Mouse (Mus musculus) large intestine, adult 2 months (tissue): ENCODE results near the gene Extl1. TPM values are rescaled to one million over a fixed set of nuclear protein-coding genes. Genes with fewer than 3 reads are reported as not detected.

ENCODE experiments used
- DNase-seq: peaks from one replicate; pipeline ENCODE4 v3.0.0-alpha.2; 2012; ENCODE audit warnings: low read depth, low spot score
- WGBS: fragments of 180-500 bp; shearing (Covaris S2); methylation state at CpG from one replicate; pipeline ENCODE4 v1.1.7; 2018; 5-methylcytosine and 5-hydroxymethylcytosine counted together
- polyA plus RNA-seq: library from polyadenylated mRNA; depleted of rRNA; stranded (reverse); fragments of >200 nt; gene quantifications from 2 replicates; pipeline ENCODE4 v1.2.3, GENCODE M21; 2012

Extl1 gene
- polyA plus RNA-seq, 1 experiment = 1.9 TPM

GRCm38 (mm10) chr4:134393026-134393425 is 9.4 kb upstream of the Extl1 start:
- no peak for DNase-seq
- WGBS = 21% methylated on average over 12 of the region's 12 CpGs

DNA sequence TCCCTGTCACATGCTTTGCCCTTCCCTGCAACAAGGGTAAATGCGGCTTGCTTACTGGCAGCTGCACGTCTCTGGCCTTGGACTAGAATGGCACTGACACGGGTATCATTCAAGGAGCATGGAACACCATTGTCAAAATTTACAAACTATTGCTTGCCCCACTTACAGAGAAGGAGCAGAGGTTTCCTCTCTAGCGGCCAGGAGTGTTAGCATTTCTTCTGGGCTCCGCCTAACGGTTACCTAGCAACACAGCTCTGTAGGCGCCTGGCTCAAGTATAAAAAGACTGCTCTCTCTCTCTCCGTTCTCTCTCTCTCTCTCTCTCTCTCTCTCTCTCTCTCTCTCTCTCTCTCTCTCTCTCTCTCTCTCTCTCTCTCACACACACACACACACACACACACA is 8.9 kb upstream of the Extl1 start:
- no peak for DNase-seq
- WGBS = 15% methylated on average over 8 of the region's 8 CpGs

- no peak for DNase-seq
- WGBS = 88% methylated on average over 1 of the region's 1 CpGs
These were observed 8.0 kb upstream of the Extl1 start for GRCm38 (mm10) chr4:134391636-134392035.

- 6% methylated on average over 5 of the region's 5 CpGs for WGBS
These were observed 4.7 kb upstream of the Extl1 start for GRCm38 (mm10) chr4:134388397-134388796.

DNA sequence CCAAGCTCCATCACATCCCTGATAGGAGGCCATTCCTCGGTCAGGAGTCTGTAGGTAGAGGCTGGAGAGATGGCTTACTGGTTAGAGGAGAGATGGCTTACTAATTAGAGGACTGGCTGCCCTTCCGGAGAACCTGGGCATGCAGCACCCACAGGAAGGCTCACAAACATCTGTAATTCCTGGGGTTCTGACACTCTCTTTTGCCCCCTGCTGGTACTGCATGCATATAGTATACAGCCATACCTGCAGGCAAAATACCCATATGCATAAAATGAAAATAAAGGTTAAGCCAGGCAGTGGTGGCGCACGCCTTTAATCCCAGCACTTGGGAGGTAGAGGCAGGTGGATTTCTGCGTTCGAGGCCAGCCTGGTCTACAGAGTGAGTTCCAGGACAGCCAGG is 3.6 kb upstream of the Extl1 start:
- WGBS = 68% methylated on average over 6 of the region's 6 CpGs
- DNase-seq = no peak

More at GRCm38 (mm10) chr4:134388397-134388796, 4.7 kb upstream of the Extl1 start:
- no peak for DNase-seq

- no peak for DNase-seq
- whole genome bisulfite sequencing = 34% methylated on average over 8 of the region's 8 CpGs
These were observed 4.1 kb downstream of the Extl1 start for GRCm38 (mm10) chr4:134379510-134379909.

DNA sequence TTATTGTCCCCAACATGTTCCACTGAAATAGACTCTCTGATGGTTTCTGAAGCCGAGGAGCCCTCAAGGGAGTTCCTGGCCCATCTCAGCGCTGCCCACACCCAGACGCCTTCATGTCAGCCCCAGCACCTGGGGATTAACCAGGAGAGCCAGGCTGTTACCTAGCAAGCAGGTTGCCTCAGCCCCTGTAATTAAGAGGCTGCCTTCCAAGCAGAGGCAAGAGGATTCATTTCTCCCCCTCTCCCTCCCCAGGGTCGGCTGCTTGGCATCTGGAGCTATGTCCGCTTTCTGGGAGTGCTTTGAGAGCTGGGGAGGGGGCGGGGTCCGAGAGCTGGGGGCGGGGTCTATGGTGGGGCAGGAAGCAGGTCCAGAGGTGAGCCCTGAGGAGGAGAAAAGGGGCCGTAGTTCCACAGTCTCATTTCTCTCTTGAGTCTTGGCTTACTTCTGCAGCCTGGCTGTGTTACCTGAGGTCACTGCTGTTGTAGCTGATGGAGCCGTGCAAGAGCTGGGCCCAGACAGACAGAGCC is 5.5 kb downstream of the Extl1 start:
- DNase-seq = no peak
- 56% methylated on average over 10 of the region's 10 CpGs for WGBS

DNA sequence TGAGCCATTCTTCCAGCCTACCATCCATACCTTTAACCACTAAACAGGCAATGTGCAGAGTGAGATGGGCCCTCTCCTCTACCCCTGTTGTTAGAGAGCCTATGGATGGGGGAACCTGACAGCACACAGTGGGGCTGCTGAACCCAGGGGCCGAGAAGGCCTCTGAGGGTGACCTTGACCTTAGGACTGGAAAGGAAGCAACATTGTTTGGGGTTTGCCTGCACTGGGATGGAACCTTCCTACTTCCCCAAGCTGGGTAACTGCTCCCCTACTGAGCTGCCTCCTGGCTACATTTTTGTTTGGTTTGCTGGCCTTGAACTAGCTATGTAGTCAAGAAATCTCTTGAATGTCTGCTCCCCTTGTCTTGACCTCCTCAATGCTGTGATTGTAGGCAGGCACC is 9.3 kb downstream of the Extl1 start:
- no peak for DNase-seq
- 52% methylated on average over 1 of the region's 1 CpGs for WGBS

GRCm38 (mm10) chr4:134373295-134373694 is 10.4 kb downstream of the Extl1 start:
- whole genome bisulfite sequencing = 93% methylated on average over 8 of the region's 8 CpGs
- DNase-seq = no peak

- WGBS = under 1% methylated on average over 16 of the region's 16 CpGs
- DNase-seq = no peak
These were observed 11.3 kb downstream of the Extl1 start for GRCm38 (mm10) chr4:134372294-134372747.

GRCm38 (mm10) chr4:134371316-134371855 is 12.3 kb downstream of the Extl1 start:
- 1% methylated on average over 17 of the region's 17 CpGs for WGBS
- no peak for DNase-seq

DNA sequence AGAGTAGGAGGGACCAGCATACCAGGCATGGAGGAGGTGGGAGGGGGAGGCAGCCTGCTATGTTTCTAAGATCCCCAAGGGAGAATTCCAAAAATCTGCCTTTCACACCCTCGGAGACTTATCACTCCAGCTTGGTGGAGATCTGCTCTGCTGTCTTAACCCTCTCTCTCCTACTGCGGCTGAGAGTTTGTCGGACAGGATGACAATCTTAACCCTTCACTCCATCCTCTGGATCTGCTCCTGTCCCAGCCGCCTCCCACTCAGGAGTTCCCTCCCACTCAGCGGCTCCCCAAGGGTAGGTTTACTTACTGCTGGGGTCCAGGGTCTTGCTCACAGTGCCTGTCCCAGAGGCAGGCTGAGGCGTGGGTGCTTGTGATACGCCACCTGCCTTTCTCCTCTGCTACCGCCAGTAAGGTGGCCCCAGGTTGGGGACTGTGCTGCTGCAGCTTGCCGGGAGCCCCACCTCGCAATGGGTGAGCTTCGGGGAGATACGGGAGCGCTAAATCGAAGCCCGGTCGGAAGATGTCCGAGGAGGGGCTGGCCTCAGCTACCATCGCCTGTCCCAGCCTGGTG is 12.9 kb downstream of the Extl1 start:
- DNase-seq = no peak
- 4% methylated on average over 18 of the region's 18 CpGs for WGBS

DNA sequence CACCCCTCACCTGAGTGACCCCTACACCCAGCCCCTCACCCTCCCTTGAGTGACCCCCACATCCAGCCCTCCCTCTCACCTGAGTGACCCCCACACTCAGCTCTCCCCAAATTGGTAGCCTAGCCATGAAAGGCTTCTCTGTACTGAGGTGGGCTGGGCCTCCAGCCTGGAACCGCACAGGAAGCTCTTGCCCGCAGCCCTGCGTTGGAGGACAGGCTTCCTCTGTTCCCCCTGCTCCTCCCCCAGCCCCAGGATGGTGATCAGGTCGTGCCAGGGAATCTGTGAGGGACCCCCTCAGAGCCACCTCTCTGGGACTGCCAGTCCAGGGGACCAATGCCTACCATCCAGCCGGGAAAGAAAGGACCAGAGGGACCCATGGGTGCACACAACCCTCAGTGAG is 18.4 kb downstream of the Extl1 start:
- DNase-seq = no peak
- 59% methylated on average over 5 of the region's 5 CpGs for WGBS

DNA sequence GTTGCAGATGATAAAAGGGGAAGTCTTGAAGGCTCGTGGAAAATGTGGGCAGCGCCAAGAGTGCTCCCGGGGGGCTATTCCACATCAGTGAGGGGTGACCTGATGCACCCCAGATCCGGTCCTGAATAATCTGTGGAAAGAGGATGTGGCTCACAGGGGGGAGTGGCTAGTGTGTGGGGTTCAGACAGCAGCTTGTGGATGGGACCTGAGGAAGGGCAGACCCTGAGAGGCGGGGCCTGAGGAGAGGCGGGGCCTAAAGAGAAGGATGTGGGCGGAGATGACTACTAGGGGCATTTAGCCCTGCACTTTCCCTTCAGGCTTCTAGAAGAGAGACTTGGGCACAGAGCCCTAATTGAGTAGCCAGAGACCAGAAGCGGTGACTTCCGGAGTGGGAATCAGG is 21.1 kb downstream of the Extl1 start:
- 50% methylated on average over 9 of the region's 9 CpGs for WGBS
- no peak for DNase-seq

DNA sequence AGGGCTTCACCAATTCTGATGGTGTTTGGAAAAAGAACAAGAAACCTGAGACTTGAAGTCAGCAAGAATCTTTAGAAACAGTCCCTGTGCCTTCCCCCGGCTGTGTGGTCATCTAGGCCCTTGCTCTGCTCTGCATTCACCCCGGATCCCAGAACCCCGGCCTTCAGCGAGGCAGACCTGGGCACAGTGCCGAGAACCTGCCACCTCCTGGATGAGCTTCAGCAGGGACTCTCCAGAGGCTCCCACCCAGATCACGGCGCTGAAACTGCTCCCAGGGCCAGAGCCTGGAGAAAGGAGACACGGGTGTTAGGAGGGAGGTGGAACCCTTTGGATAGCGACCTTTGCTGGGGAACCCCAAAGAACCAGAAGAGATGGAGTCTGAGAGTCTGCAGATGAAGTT is 21.5 kb downstream of the Extl1 start:
- DNase-seq = no peak
- WGBS = 72% methylated on average over 9 of the region's 9 CpGs

DNA sequence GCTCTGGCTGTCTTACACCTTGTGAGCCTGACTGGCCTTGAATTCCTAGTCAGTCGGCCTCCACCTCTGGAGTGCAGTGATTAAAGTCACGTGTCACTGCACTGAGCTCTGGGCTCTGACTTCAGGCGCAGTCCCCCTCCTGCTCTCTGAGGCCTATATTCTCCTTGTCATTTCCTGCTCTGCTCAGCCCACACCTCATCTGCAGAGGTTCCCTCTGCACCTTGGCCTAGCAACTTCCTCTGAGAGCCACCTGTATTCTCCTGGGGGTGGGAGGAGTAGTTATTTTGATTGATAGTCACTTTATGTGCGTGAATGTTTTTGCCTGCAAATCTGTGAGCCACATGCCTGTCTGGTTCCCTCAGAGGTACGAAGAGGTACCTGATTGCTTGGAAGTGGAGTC is 22.4 kb downstream of the Extl1 start:
- WGBS = 25% methylated on average over 5 of the region's 5 CpGs
- DNase-seq = no peak

GRCm38 (mm10) chr4:134359649-134360048 is 24.0 kb downstream of the Extl1 start:
- DNase-seq = no peak
- WGBS = 74% methylated on average over 6 of the region's 6 CpGs

GRCm38 (mm10) chr4:134357461-134357771 is 26.2 kb downstream of the Extl1 start:
- DNase-seq = no peak
- 23% methylated on average over 17 of the region's 17 CpGs for WGBS

- whole genome bisulfite sequencing = 11% methylated on average over 22 of the region's 22 CpGs
- peak; percentile 75 for DNase-seq
These were observed 26.8 kb downstream of the Extl1 start for GRCm38 (mm10) chr4:134356591-134357460.

- DNase-seq = peak; percentile 56
- 19% methylated on average over 16 of the region's 16 CpGs for WGBS
These were observed 27.7 kb downstream of the Extl1 start for GRCm38 (mm10) chr4:134355841-134356452.
